Mouse (Mus musculus) testis, postnatal 14 days (tissue): ENCODE data around the gene Rad51b.

ENCODE experiments used
- DNase-seq: peaks from one replicate; pipeline ENCODE4 v3.0.0; 2021; ENCODE audit warnings: low spot score

The Rad51b gene

GRCm38 (mm10) chr12:79436892-79437291 lies 139.8 kb downstream of the Rad51b start:
- DNase-seq = no peak

- no peak for DNase-seq
These were observed 140.5 kb downstream of the Rad51b start for GRCm38 (mm10) chr12:79437572-79437971.

GRCm38 (mm10) chr12:79439961-79440360 lies 142.9 kb downstream of the Rad51b start:
- DNase-seq = no peak

- no peak for DNase-seq
These were observed 144.3 kb downstream of the Rad51b start for GRCm38 (mm10) chr12:79441210-79442005.

- no peak for DNase-seq
These were observed 145.0 kb downstream of the Rad51b start for GRCm38 (mm10) chr12:79442126-79442525.

DNA sequence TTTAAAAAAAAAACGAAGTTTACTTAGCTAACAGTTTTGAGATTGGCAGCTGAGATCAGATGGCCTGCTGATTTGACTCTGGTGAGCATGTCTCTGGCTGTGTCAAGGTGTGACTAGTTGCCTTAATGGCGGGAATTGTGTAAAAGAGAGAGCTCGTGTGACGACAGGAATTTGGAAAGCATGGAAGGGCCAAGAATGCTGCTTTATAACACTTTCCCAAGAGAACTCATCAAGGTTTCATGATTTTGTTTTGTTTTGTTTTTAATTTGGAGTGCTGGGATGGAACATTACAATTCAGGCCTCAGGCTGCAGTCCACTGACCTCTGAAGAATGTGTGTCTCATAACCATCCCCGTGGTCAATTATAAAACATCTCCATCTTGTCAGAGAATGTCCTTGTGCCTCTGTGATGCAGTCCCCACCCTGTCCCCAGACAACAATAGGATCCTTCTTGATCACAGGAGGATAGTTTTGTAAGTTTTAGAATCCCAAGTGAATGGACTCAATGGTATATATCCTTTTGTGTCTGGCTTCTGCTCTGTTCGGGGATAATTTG lies 145.8 kb downstream of the Rad51b start:
- no peak for DNase-seq

- DNase-seq = no peak
These were observed 147.6 kb downstream of the Rad51b start for GRCm38 (mm10) chr12:79444646-79445045.

GRCm38 (mm10) chr12:79447039-79447438 lies 150.0 kb downstream of the Rad51b start:
- DNase-seq = no peak

DNA sequence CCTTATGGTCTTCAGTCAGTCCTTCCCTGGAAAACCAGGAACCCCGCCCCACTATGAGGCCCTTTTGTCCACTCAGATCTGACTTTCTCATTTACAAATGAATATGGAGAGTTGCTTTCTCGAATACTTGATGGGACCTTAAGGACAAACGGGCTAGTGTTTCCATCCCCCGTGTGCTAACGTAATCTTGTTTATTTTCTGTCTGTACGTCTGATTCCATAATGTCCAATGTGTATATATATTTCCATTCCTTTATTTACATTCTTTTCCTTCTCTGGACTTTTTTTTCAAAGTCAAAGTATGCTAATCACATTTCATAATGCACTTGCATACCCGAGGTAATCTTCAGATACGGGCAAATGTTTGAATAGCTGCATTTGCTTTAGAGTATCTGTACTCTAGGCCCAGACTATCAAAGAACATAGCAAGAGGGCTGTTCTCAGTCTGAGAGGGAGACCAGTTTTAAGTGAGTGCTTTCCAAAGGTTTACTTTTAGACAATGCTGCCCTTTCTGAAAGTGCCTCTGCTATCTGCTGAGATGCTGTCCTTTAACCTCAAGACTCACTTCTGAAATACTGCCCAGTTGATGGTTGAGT lies 152.8 kb downstream of the Rad51b start:
- DNase-seq = no peak

DNA sequence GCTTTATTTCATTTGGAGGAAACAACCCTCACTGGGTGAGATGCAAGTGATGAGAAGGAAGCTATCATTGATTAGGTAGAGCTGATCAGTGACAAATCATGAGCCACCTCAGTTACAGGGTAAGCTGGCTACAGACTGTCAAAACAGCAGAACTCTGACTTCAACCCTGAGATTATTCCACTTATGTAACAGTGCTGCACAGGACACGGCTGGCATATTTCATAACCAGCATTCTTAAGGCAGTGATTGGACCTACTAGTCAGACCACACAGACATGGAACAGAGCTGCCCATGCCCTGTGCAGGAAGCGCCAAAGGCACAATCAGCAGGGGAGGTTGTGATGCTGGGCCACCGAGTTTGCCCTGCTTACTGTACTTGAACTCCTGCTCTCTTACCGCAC lies 155.8 kb downstream of the Rad51b start:
- DNase-seq = no peak

DNA sequence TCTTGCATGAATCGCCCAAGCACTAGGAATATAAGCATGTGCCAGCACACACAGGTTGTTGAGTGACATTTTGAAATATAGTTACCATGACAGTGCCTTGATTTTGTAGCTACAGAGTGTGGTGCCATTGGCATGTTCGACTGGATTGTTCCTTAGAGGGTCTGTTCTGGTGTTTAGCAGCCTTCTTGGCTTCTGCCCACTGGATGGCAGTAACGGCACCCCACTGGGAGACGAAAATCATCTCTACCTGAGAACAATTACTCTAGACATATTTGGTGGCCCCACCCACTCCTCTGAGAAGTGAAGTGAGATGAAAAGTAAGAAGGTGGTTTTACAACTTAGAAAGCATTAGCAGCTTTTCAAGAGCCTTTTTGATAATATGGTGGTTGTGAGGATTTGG lies 156.9 kb downstream of the Rad51b start:
- no peak for DNase-seq

- DNase-seq = no peak
These were observed 158.2 kb downstream of the Rad51b start for GRCm38 (mm10) chr12:79455061-79455847.

GRCm38 (mm10) chr12:79455848-79456164 lies 158.7 kb downstream of the Rad51b start:
- DNase-seq = no peak

DNA sequence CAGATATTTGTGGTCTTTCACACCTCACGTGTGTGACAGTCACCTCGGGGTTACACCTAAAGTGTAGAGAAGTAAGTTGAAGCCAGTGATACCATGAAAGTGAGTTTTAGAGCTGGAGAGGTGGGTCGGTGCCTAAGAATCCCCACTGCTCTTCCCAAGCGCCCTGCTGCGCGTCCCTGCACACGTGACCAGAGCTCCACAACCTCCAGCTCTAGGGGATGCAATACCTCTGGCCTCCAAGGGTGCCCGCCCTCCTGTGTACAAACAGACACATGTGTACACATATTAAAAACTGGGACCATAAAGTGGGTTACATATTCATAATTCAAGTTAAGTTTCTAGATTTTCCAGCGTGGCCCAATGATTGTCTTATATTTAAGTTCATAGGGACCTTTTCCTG lies 159.2 kb downstream of the Rad51b start:
- no peak for DNase-seq

DNA sequence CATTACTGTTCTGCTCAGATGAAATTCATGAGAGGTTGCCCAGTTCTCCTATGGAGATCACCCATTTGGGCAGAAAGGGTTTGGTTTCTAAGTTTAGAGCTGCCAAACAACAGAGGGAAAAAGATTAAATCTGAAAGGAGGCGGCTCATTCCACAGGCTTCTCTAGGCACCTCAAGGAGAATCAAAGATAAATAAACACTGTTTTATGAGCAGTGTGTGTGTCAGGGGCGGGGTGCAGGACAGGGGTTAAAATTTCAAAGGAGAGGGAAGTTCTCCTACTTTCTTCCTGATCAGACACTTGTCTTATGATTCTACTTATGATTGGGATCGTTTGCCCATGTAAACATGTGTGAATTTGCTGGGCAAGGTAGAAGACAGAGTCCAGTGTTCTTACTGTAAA lies 166.3 kb downstream of the Rad51b start:
- DNase-seq = no peak

DNA sequence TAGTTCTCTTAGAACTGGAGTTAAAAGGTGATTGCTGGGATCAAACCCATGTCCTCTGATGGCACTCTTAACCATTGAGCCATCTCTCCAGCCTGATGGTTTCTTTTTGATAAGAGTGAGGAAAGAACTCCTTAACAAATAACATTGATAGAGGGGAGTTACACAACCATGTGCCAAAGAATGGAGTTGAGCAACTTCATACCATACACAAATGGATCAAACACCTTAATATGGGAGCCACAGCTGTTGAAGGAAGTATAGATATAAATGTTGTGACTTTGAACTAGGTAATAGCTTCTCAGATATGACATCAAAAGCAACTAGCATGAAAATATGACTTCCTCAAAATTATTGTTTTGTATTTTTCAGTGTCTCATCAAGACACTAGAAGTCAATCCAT lies 173.0 kb downstream of the Rad51b start:
- DNase-seq = no peak

DNA sequence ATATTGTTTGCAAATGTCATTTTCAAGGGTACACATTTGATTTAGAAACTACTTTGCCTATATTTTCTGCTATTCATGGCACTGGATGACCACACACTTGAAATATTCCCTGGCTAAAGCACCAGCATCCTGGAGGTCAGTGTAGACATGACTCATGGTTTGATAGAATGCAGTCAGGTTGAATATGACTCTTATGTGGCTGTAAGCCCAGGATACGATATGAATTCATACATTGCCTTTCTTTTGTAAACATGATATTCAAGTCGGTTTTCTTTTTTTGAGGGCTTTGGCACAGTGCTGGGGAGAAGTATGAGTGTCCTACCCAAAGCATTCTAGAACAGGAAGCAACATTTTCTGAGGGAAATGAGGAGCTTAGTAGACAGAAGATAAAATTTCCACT lies 174.8 kb downstream of the Rad51b start:
- no peak for DNase-seq

- no peak for DNase-seq
These were observed 179.4 kb downstream of the Rad51b start for GRCm38 (mm10) chr12:79476413-79477046.

DNA sequence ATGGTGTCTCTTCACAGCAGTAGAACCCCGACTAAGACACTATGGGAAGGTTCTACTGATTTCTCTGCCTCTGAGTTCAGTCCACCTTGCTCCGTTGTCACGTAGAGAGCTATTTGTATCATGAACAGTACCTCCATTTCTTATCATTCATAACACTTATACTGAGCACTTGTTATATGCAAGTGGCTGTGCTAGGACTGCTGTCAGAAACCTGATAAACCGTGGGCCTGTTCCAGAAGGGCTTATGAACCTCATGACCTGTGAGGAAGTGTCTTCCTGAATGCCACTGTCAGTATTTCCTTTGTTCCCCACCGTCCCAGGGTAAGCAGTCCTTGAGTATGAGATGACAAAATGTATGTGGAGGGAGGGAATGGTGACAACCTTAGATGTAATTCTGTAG lies 181.7 kb downstream of the Rad51b start:
- no peak for DNase-seq

DNA sequence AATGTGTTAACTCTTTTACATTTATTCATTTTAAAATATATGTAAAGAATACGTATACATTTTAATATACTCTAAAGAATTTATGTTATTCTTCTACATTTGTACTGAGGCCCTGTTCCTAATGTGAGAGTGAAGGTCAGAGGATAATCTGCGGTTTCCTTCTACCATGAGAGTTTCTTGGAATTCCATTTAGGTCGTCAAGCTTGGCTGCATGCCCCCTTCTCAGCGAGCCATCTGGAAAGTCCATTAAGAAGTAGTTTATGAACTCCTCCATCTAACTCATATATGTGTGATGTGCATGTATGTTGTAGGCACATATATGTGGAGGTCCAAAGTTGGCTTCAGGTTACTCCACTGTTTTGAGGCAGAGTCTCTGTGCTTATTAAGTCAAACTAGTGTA lies 188.4 kb downstream of the Rad51b start:
- DNase-seq = no peak

- DNase-seq = no peak
These were observed 191.6 kb downstream of the Rad51b start for GRCm38 (mm10) chr12:79488590-79489242.

GRCm38 (mm10) chr12:79490626-79491025 lies 193.5 kb downstream of the Rad51b start:
- no peak for DNase-seq
